Mouse (Mus musculus): ENCODE measurements around the gene Vmn1r197. TPM values are rescaled to one million over a fixed set of nuclear protein-coding genes. Genes with fewer than 3 reads are reported as not detected.
"Not testable (repeated sequence)": the region's sequence is repeated elsewhere in the genome, so short reads cannot be mapped to it uniquely, and the experiment has no call there.

Vmn1r197 gene
- not detected for total RNA-seq (2021)
- long read RNA-seq, experiment 1: 0 reads
- long read RNA-seq, experiment 2: 0 reads

DNA sequence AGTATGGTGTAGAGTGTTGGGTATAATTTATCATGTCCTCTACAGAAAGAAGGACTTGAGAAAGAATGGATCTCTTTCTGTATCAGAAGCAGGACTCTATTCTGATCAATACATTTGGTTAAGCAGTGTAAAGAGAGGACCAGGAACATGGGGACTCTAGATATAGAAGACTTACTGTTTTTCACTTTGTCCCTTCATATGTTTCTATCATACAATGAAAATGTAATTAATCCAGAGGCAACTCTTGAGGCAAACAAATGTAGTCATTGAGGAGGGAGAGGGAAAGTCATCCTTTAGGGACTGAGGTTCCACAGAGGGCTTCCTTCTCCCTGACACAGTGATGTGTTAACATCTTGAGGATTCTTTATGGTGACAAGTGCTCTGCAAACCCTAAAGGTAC is at the start of gene Vmn1r197:
Gene Vmn1r197, plus strand, starts transcription at position 301 of the 400 bp plus-strand sequence.
- DNase-seq (ENCODE audit: low spot score in 2 of 2): no peak

DNA sequence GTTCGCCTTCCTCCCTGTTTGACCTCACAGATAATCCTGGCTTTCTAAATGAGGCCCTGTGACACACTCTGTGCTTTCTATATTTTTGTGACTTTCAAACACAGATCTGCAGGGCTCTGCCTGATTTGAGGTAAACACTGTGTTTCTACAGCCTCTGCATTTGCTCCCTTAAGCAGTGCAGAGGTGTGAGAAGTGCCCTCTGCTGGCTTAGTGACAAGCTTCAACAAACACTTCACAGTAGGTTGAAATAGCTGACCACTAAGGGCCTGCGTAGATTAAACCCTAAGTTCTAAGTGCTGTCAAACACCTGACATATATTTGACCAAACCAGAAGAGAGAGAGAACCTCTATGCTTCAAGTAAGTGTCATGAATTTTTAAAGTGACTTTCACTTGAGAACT is 39.8 kb upstream of the Vmn1r197 start:
- DNase-seq (ENCODE audit: low spot score in 2 of 2): no peak

DNA sequence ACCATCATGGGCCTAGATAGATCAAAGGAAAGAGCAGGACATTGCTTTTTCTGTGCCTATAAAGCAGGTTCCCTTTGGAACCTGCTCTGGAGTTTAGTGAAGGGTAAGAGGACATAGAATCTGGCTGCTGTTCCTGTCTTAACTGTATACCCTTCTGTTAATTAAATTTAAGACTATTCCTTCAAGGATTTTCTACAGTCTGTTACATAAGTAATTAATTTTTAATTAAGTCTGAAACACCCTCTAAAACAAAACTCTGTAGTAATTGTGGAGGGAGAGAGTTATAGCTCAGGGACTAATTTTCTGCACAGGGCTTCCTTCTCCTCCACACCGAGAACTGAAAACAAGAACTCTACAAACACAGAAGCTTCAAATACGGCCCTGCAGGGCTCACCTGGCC is 34.8 kb upstream of the Vmn1r197 start, which contains the start of gene Vmn1r196:
Gene Vmn1r196, plus strand, starts transcription at position 301 of the 400 bp plus-strand sequence.
- DNase-seq (ENCODE audit: low spot score in 2 of 2): no peak

DNA sequence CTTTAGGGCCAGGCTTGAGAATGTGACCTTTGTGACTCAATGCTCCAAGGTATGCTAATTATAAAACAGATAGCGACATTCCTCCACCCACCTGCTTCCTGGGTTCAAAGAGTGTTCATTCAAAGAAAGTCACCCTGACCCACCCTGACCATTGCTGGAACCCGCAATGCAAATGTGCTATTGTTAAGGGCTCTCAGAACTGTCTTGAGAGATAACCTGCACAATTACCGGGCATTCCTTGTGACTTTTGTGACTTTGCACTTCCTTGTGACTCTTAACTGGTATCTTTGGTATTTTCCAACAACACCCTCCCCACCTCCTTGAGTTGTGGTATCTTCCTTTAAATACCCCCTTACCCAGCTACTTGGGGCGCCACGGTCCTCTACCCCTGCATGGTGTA is 16.3 kb upstream of the Vmn1r197 start:
- not testable (repeated sequence) for DNase-seq (ENCODE audit: low spot score in 2 of 2)

DNA sequence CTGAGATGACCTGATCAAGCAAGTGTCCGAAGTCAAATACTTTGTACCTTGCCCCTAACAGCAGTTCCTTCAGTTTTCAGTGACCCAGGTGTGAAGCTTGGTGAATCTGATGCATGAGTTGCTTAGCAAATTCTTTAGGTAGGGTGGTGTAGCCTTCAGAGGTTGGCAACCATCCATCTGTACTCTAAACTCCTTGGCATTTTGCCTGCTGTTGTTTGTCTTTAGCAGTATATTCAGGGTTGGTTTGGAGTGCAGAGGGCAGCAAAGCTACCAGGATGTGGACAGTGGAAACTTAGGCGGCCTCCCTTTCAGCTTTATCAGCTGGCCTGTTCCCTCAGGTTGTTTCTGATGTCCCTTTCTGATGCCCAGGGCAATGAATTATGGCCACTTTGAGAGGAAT is 9.0 kb upstream of the Vmn1r197 start:
- DNase-seq (ENCODE audit: low spot score in 2 of 2): no peak

DNA sequence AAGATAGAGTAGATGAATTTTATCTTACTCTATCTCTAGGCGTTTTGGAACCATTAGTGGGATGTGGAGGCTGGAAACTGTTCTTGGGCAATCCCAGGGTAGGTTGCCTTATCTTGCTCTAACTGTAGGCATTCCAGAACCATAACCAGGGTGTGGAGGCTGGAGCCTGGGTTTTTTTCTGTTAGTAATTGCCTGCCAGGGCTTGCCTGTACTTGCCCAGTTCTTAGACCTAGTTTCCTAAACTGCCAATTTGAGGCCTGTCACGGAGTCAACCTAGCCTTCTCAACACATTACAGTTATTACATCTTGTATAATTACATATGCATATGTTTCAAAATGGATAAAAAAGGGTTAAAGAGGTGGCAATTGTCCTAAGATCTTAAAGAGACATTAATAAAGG is 7.0 kb upstream of the Vmn1r197 start:
- no peak for DNase-seq (ENCODE audit: low spot score in 2 of 2)

DNA sequence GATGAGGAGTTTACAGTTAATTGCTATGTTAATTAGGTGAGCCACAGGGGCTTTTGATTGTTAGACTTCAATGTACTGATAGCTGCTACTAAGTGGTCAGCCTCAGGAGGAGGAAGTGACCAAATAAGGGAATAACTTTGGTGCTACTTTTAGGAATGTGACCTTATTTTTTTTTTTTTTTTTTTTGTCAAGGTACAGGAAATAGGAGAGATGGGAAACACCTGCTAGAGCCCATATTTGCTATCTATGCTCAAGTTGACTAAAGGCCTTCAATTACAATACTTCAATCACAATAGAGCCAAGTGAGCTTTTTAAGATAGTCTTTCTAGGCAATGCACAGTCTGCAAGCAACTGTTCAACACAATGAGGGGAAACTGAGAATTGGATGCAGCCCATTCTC is 4.3 kb upstream of the Vmn1r197 start:
- no peak for DNase-seq (ENCODE audit: low spot score in 2 of 2)

DNA sequence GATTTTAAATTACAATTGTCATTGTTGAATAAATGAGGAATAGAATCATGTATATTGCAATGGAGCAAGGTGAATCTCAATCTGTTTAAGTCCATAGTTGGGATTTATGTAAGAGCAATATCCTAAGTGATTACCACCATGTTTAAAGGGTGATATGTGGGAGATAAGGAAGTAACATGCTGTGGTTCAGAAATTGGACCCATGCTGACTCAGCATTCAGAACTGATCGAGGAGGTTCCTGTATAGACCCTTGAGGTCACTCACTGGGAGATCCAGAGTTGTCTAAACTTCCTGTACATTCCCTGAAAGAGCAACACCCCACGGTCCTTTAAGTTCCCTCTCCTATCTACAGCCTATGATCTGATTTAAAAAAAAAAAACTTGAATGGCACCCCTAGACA is 8.9 kb downstream of the Vmn1r197 start:
- no peak for DNase-seq (ENCODE audit: low spot score in 2 of 2)

DNA sequence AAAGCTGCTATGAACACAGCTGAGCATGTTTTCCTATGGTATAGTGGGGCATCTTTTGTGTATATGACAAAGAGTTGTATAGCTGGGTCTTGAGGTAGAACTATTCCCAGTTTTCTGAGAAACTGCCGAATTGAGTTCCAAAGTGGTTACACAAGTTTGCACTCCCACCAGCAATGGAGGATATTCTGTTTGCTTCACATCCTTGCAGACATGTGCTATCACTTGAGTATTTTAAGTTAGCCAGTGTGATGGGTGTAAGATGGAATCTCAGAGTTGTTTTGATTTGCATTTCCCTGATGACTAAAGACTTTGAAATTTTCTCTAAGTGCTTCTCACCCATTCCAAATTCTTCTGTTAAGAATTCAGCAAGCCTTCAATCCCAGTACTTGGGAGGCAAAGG is 11.2 kb downstream of the Vmn1r197 start:
- no peak for DNase-seq (ENCODE audit: low spot score in 2 of 2)

DNA sequence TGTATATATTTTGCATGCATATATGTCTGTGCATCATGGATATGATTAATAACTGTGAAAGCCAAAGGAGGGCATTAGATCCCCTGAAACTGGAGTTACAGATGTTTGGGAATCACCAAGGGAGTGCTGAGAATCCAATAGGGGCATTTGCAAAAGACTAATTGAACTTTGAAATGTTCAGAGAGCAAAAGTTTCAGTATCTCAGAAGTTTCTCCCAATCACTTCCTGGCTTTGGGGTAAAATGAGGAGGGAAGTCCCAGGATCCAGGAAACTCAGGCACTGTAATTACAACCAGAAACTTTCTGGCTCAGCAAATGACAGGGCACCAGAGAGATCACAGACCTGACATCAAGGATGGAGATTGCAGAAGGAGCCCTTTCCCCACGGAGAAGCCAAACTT is 25.7 kb downstream of the Vmn1r197 start, which contains the start of gene Vmn1r198:
Gene Vmn1r198, plus strand, starts transcription at position 301 of the 400 bp plus-strand sequence.
- DNase-seq (ENCODE audit: low spot score in 2 of 2): no peak

DNA sequence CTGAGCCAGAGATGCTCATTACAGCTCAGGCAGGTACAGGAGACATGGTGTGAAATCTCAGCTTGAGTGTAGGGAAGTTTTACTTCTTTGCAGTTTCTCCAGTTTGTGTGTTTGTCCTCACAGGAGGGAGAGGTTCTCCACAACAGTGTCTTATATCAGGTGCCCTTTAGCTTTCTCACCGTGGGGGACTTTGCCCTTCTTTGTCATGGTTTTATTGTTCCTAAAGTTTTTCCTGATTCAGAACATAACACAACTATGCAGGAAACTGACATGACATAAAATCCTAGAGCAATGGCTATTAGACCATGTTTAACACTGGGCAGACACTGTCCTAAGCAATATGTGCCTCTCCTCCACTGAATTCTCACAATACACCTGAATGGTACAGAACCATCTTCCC is 26.4 kb downstream of the Vmn1r197 start:
- no peak for DNase-seq (ENCODE audit: low spot score in 2 of 2)

DNA sequence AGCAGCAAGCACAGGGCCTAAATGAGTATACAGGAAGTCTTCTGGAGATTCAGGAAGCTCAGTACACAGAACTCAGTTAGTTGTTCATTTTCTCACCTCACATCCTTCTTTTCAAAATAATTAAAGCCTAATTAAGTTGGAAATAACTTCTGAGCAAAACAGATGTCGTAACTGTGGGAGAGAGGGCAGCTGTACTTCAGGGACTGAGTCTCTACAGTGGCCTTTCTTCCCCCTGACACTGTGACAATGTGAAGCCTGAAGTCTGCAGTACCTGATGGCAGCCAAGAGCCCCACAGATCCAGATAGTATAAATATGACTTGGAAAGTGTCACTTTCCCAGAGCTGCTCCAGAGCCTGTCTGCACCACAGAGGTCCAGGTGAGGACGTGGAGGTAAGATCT is 55.1 kb downstream of the Vmn1r197 start, which contains the start of gene Vmn1r199:
Gene Vmn1r199, plus strand, starts transcription at position 301 of the 400 bp plus-strand sequence.
- DNase-seq (ENCODE audit: low spot score in 2 of 2): no peak

DNA sequence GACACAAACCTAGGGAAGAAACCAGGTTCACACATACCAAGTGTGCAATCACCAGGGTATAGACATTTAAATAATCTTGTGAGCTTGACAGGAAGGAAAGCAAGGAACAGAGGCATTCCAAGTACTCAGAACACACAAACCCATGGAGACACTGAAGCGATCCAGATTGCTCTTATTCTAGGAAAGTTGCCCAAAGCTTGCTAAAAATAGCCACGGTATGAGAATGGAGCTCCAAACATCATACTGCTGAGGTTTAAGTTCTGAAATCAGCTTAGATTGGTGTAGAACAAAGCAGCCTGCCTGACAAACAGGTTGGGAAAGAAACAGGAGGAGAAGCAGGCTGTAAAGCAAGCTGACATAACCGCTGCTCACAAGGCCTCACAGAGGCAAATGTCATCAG is 56.7 kb downstream of the Vmn1r197 start:
- DNase-seq (ENCODE audit: low spot score in 2 of 2): not testable (repeated sequence)

Other genes starting within 250 kb of the Vmn1r197 start
- gene Vmn1r188, start 240.1 kb upstream of the Vmn1r197 start, total RNA-seq (2021): not detected
- not detected for gene Vmn1r189, start 218.8 kb upstream of the Vmn1r197 start, total RNA-seq (2021)
- gene Vmn1r191, start 140.6 kb upstream of the Vmn1r197 start, total RNA-seq (2021): not detected
- not detected for gene Vmn1r192, start 133.4 kb upstream of the Vmn1r197 start, total RNA-seq (2021)
- not detected for gene Vmn1r193, start 101.4 kb upstream of the Vmn1r197 start, total RNA-seq (2021)
- gene Vmn1r194, start 80.4 kb upstream of the Vmn1r197 start, total RNA-seq (2021): not detected
- gene Vmn1r195, start 54.1 kb upstream of the Vmn1r197 start, total RNA-seq (2021): not detected
- gene Vmn1r196, start 34.7 kb upstream of the Vmn1r197 start, total RNA-seq (2021): not detected
- not detected for gene Vmn1r198, start 25.8 kb downstream of the Vmn1r197 start, total RNA-seq (2021)
- not detected for gene Vmn1r199, start 55.2 kb downstream of the Vmn1r197 start, total RNA-seq (2021)
- under 1 TPM; 0.07 to 0.16 TPM for gene Vmn1r200, start 65.8 kb downstream of the Vmn1r197 start, total RNA-seq (2021)
- not detected for gene Vmn1r201, start 147.3 kb downstream of the Vmn1r197 start, total RNA-seq (2021)
- gene Vmn1r202, start 180.8 kb downstream of the Vmn1r197 start, total RNA-seq (2021): under 1 TPM; 0.05 to 0.07 TPM
- gene Vmn1r203, start 193.5 kb downstream of the Vmn1r197 start, total RNA-seq (2021): not detected
- not detected for gene Vmn1r204, start 228.6 kb downstream of the Vmn1r197 start, total RNA-seq (2021)

All from gastrocnemius, postnatal 4 days (tissue).